Mouse (Mus musculus): ENCODE measurements around the gene Pgm1. TPM values are rescaled to one million over a fixed set of nuclear protein-coding genes. Genes with fewer than 3 reads are reported as not detected.
A peak's percentile ranks its signal among the peaks of the same experiment; 100 is the strongest.

Gene Pgm1
- polyA plus RNA-seq, 1 experiment from 2014 or later = 258 TPM

DNA sequence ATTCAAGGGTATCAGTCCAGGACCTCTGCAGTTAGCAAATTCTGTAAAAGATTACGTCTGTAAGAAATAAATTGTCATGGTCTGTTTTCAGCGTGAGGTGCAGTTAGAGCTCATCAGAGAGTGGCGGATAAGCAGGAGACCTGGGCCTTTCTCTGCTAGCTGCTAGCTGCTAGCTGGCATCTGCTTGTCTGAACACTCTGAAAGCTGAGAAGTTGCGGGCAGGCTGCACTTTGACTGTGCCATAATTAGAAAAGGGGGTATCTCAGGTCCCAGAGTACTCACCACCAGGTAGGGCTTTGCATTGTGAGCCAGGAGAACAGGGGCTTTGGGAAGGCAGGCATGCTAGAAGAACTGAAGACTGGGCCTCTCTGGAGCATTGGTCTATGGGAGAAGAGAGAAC, 2.6 kb downstream of the Pgm1 start:
- Histone ChIP-seq H3K36me3 (ENCODE audit: control insufficient read depth, insufficient read depth, low read length) (0 out of 2 replicates have a peak, but pooled peaks cover 5% of the 10 kb centered on the region), H3K4me3 (ENCODE audit: low read length) (0 out of 2 replicates have a peak overlapping the region, but pooled peaks have one; percentile 2), H3K4me1 (ENCODE audit: control insufficient read depth, insufficient read depth, low read length) (peaks cover 7% of the 10 kb centered on the region; the same call in 1 of the 2 replicates), H3K27ac (ENCODE audit: low read length) (no peak overlapping the region), H3K9me3 (ENCODE audit: control insufficient read depth, low read length) (no peaks in the 10 kb centered on the region), H3K9ac (ENCODE audit: low read depth, low read length) (no peak overlapping the region), H3K27me3 (replicated peaks; ENCODE audit: control insufficient read depth, insufficient read depth, low read length) (no peaks in the 10 kb centered on the region), H3K4me2 (ENCODE audit: low read depth, low read length) (0 out of 2 replicates have a peak overlapping the region, but pooled peaks have one; percentile 18)
- ATAC-seq = no peak
- WGBS = 84% methylated on average over 4 of the region's 4 CpGs

DNA sequence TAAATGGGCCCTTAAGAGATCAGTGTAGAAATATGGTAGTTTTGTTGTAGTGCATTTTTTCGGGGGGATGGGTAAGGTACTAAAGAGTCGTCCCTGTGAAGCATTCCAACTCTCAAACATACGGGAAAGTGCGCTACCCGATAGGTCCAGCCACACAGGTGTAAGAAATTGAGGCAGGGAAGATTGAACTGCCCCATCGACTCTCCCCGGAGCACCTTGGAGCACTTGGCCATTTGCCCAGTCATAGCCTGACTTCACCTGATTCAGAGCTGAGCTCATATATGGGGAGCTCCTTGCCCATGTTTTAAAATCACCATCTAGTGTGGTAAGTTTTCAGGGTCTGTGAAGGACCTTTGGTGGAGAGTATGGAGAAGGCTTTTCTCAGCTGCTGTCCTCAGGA, 5.6 kb downstream of the Pgm1 start:
- Histone ChIP-seq H3K27me3 (replicated peaks; ENCODE audit: control insufficient read depth, insufficient read depth, low read length) (no peaks in the 10 kb centered on the region), H3K27ac (ENCODE audit: low read length) (no peak overlapping the region), H3K4me3 (ENCODE audit: low read length) (no peak overlapping the region), H3K9me3 (ENCODE audit: control insufficient read depth, low read length) (no peaks in the 10 kb centered on the region), H3K4me2 (ENCODE audit: low read depth, low read length) (no peak overlapping the region), H3K36me3 (ENCODE audit: control insufficient read depth, insufficient read depth, low read length) (0 out of 2 replicates have a peak, but pooled peaks cover 5% of the 10 kb centered on the region), H3K4me1 (ENCODE audit: control insufficient read depth, insufficient read depth, low read length) (peaks cover 6% of the 10 kb centered on the region; the same call in 1 of the 2 replicates), H3K9ac (ENCODE audit: low read depth, low read length) (no peak overlapping the region)
- ATAC-seq = no peak
- 91% methylated on average over 7 of the region's 7 CpGs for WGBS

GRCm38 (mm10) chr4:99936278-99936677, 7.1 kb downstream of the Pgm1 start:
- H3K27ac ChIP-seq (ENCODE audit: low read length) = peak overlapping the region; percentile 52; the same call in 1 of the 2 replicates
- no peaks in the 10 kb centered on the region for H3K9me3 ChIP-seq (ENCODE audit: control insufficient read depth, low read length)
- H3K36me3 ChIP-seq (ENCODE audit: control insufficient read depth, insufficient read depth, low read length) = 0 out of 2 replicates have a peak, but pooled peaks cover 5% of the 10 kb centered on the region
- no peaks in the 10 kb centered on the region for H3K27me3 ChIP-seq (replicated peaks; ENCODE audit: control insufficient read depth, insufficient read depth, low read length)
- H3K4me1 ChIP-seq (ENCODE audit: control insufficient read depth, insufficient read depth, low read length) = peaks cover 8% of the 10 kb centered on the region; the same call in 1 of the 2 replicates
- 82% methylated on average over 5 of the region's 5 CpGs for WGBS
- H3K9ac ChIP-seq (ENCODE audit: low read depth, low read length) = no peak overlapping the region
- no peak for ATAC-seq
- no peak overlapping the region for H3K4me2 ChIP-seq (ENCODE audit: low read depth, low read length)
- no peak overlapping the region for H3K4me3 ChIP-seq (ENCODE audit: low read length)

DNA sequence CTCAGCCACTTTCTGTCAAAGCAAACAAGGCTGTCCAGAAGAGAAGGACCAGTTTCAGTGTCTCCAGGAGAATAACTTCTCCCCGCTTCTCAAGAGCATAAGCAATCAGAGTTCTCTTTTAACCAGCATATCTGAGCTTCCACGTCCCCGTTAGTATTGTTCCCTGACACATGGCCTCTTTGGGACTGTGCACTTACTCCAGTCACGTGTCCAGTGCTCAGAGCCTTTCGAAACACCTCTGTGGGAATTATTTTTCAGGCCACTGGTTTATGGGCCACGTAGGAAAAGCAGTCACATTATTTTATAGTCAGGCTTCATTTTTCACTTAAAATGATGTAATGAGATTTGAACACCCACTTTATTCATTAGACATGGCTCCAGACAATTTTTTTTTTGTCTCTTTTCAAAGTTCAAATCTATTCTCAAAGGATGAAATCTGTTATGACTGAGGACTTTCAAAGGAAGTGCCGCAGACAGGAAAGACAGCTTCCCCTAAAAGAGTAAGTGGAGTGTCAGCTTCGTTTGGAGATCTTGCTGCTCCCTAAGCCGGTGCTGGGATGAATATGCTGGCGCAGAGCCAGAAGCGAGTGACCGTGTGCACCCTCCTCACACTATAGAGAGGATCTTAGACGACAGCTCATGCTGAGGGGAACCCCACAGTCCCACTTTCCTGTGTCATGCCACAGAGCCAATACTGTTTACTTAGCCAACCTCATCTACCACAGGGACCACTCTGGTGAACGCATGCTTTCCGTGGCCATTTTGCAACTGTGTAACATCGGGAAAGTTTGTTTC, 10.7 kb downstream of the Pgm1 start:
- Histone ChIP-seq H3K4me1 (ENCODE audit: control insufficient read depth, insufficient read depth, low read length) (peaks cover 13% of the 10 kb centered on the region; the same call in 1 of the 2 replicates), H3K9ac (ENCODE audit: low read depth, low read length) (no peak overlapping the region), H3K9me3 (ENCODE audit: control insufficient read depth, low read length) (no peaks in the 10 kb centered on the region), H3K4me2 (ENCODE audit: low read depth, low read length) (no peak overlapping the region), H3K27ac (ENCODE audit: low read length) (no peak overlapping the region; the same call in 1 of the 2 replicates), H3K36me3 (ENCODE audit: control insufficient read depth, insufficient read depth, low read length) (0 out of 2 replicates have a peak, but pooled peaks cover 2% of the 10 kb centered on the region), H3K27me3 (replicated peaks; ENCODE audit: control insufficient read depth, insufficient read depth, low read length) (no peaks in the 10 kb centered on the region), H3K4me3 (ENCODE audit: low read length) (no peak overlapping the region)
- ATAC-seq = no peak
- 60% methylated on average over 16 of the region's 16 CpGs for WGBS

DNA sequence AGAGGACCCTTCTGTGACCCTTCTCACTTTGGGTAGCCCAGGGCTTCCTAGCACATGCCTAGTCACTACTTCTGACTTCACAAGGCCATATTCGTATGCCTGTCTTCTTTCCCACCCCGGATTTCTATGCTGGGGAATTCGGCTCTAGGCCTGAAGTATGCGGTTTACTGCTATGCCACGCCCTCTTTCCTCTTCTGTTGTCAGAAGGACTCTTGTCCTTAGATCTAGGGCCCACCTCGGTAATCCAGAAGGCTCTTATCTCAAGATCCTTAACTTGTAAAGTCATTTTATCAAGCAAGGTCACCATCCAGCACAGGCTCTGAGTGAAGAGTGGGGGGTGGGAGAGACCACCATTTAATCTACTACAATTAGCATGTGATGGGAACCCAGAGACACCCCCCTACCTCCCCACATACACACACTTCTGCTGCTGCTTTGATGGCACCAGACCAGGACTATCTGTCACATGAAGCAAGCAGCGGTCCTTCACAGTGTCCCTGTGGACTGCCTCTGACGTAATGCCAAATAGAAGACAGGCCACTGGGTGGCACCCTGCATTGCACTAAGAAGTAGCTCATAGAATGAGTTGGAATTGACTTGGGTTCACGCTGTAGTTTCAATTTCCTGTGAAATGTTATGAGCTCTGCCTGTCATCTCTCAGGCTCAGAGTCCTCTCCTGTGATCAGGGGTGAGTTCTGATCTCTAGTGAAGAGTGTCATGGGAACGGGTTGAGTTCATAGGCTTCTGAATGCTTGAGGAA, 12.6 kb downstream of the Pgm1 start:
- Histone ChIP-seq H3K27ac (ENCODE audit: low read length) (peak overlapping the region; percentile 10; the same call in 1 of the 2 replicates), H3K9ac (ENCODE audit: low read depth, low read length) (no peak overlapping the region), H3K36me3 (ENCODE audit: control insufficient read depth, insufficient read depth, low read length) (no peaks in the 10 kb centered on the region), H3K4me2 (ENCODE audit: low read depth, low read length) (no peak overlapping the region), H3K4me3 (ENCODE audit: low read length) (no peak overlapping the region), H3K9me3 (ENCODE audit: control insufficient read depth, low read length) (no peaks in the 10 kb centered on the region), H3K27me3 (replicated peaks; ENCODE audit: control insufficient read depth, insufficient read depth, low read length) (no peaks in the 10 kb centered on the region), H3K4me1 (ENCODE audit: control insufficient read depth, insufficient read depth, low read length) (peaks cover 13% of the 10 kb centered on the region; the same call in 1 of the 2 replicates)
- WGBS = 60% methylated on average over 10 of the region's 10 CpGs
- peak; percentile 73 for ATAC-seq

DNA sequence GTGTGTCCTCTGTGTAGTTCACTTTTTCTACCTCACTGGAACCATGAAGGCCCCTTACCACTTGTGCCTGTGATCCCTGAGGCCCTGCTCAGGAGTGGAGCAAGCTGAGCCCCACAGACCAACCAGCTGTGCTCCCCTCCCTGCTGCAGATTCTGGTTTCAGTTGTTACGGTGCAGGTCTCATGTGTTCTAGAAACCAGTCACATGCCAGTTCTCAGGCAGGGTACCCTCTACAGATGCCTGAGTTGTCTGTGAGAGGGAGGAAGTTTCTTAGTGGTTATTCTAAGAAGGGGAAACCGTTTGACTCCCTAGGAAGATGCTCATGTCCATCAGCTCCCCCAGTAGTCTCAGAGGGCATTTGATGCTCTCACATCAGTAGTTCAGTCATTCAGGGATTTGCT, 15.4 kb downstream of the Pgm1 start:
- Histone ChIP-seq H3K36me3 (ENCODE audit: control insufficient read depth, insufficient read depth, low read length) (no peaks in the 10 kb centered on the region), H3K4me2 (ENCODE audit: low read depth, low read length) (no peak overlapping the region), H3K4me3 (ENCODE audit: low read length) (no peak overlapping the region), H3K9ac (ENCODE audit: low read depth, low read length) (no peak overlapping the region), H3K27me3 (replicated peaks; ENCODE audit: control insufficient read depth, insufficient read depth, low read length) (no peaks in the 10 kb centered on the region), H3K27ac (ENCODE audit: low read length) (no peak overlapping the region), H3K4me1 (ENCODE audit: control insufficient read depth, insufficient read depth, low read length) (peaks cover 12% of the 10 kb centered on the region; the same call in 1 of the 2 replicates), H3K9me3 (ENCODE audit: control insufficient read depth, low read length) (no peaks in the 10 kb centered on the region)
- no peak for ATAC-seq
- WGBS = 70% methylated on average over 2 of the region's 2 CpGs

GRCm38 (mm10) chr4:99945011-99945410, 15.8 kb downstream of the Pgm1 start:
- Histone ChIP-seq H3K4me1 (ENCODE audit: control insufficient read depth, insufficient read depth, low read length) (peaks cover 10% of the 10 kb centered on the region; the same call in 1 of the 2 replicates), H3K27me3 (replicated peaks; ENCODE audit: control insufficient read depth, insufficient read depth, low read length) (no peaks in the 10 kb centered on the region), H3K4me2 (ENCODE audit: low read depth, low read length) (no peak overlapping the region), H3K9ac (ENCODE audit: low read depth, low read length) (no peak overlapping the region), H3K9me3 (ENCODE audit: control insufficient read depth, low read length) (no peaks in the 10 kb centered on the region), H3K36me3 (ENCODE audit: control insufficient read depth, insufficient read depth, low read length) (no peaks in the 10 kb centered on the region), H3K27ac (ENCODE audit: low read length) (no peak overlapping the region), H3K4me3 (ENCODE audit: low read length) (no peak overlapping the region)
- WGBS = 88% methylated on average over 7 of the region's 7 CpGs
- no peak for ATAC-seq

GRCm38 (mm10) chr4:99946516-99946915, 17.3 kb downstream of the Pgm1 start:
- no peaks in the 10 kb centered on the region for H3K36me3 ChIP-seq (ENCODE audit: control insufficient read depth, insufficient read depth, low read length)
- WGBS = 83% methylated on average over 2 of the region's 2 CpGs
- no peak overlapping the region for H3K4me2 ChIP-seq (ENCODE audit: low read depth, low read length)
- no peaks in the 10 kb centered on the region for H3K9me3 ChIP-seq (ENCODE audit: control insufficient read depth, low read length)
- no peaks in the 10 kb centered on the region for H3K27me3 ChIP-seq (replicated peaks; ENCODE audit: control insufficient read depth, insufficient read depth, low read length)
- no peak overlapping the region for H3K4me3 ChIP-seq (ENCODE audit: low read length)
- H3K9ac ChIP-seq (ENCODE audit: low read depth, low read length) = no peak overlapping the region
- ATAC-seq = no peak
- H3K27ac ChIP-seq (ENCODE audit: low read length) = no peak overlapping the region
- peaks cover 5% of the 10 kb centered on the region; the same call in 1 of the 2 replicates for H3K4me1 ChIP-seq (ENCODE audit: control insufficient read depth, insufficient read depth, low read length)

DNA sequence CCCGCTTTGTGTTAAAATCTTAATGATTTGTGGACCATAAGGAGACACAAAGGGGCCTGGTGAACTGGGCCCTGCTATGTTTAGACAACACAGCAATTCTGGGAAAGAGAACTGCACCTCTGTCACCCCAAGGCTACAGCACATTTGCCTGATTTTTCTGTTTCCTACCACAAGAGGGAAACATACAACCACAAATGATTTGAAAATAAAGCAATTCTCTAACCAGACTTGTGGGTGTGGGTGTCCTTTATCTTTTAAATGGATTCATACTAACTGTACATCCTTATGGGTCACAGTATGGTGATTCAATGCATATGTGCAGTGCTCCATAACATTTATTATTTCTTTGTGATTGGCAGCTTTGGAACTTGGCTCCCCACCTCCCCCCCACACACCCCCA, 18.0 kb downstream of the Pgm1 start:
- H3K9ac ChIP-seq (ENCODE audit: low read depth, low read length) = no peak overlapping the region
- no peak overlapping the region for H3K4me3 ChIP-seq (ENCODE audit: low read length)
- no peaks in the 10 kb centered on the region for H3K27me3 ChIP-seq (replicated peaks; ENCODE audit: control insufficient read depth, insufficient read depth, low read length)
- ATAC-seq = no peak
- no peaks in the 10 kb centered on the region for H3K4me1 ChIP-seq (ENCODE audit: control insufficient read depth, insufficient read depth, low read length)
- H3K27ac ChIP-seq (ENCODE audit: low read length) = 0 out of 2 replicates have a peak overlapping the region, but pooled peaks have one; percentile 21
- no peaks in the 10 kb centered on the region for H3K36me3 ChIP-seq (ENCODE audit: control insufficient read depth, insufficient read depth, low read length)
- H3K4me2 ChIP-seq (ENCODE audit: low read depth, low read length) = no peak overlapping the region
- 58% methylated on average over 1 of the region's 1 CpGs for WGBS
- H3K9me3 ChIP-seq (ENCODE audit: control insufficient read depth, low read length) = no peaks in the 10 kb centered on the region

Measured in intestine, embryonic 16.5 days (tissue).